Mouse (Mus musculus): ENCODE measurements around the gene Cerk. TPM values are rescaled to one million over a fixed set of nuclear protein-coding genes. Genes with fewer than 3 reads are reported as not detected.

Gene Cerk
- polyA plus RNA-seq, 1 experiment from 2014 or later = 5.9 TPM

GRCm38 (mm10) chr15:86117115-86118100, 68.5 kb downstream of the Cerk start:
- no peak overlapping the region for H3K9ac ChIP-seq
- H3K9me3 ChIP-seq (replicated peaks) = no peaks in the 10 kb centered on the region
- ATAC-seq = no peak
- H3K27me3 ChIP-seq (replicated peaks) = no peaks in the 10 kb centered on the region
- H3K4me1 ChIP-seq = peaks cover 49% of the 10 kb centered on the region
- peaks cover 48% of the 10 kb centered on the region for H3K36me3 ChIP-seq
- peak overlapping the region; percentile 42; the same call in 1 of the 2 replicates for H3K27ac ChIP-seq
- 72% methylated on average over 15 of the region's 15 CpGs for WGBS (ENCODE audit: insufficient replicate concordance)
- no peak overlapping the region for H3K4me2 ChIP-seq
- H3K4me3 ChIP-seq = no peak overlapping the region

GRCm38 (mm10) chr15:86116421-86116820, 69.5 kb downstream of the Cerk start:
- H3K9ac ChIP-seq = no peak overlapping the region
- H3K4me3 ChIP-seq = no peak overlapping the region
- H3K4me2 ChIP-seq = no peak overlapping the region
- peaks cover 59% of the 10 kb centered on the region for H3K4me1 ChIP-seq
- no peak overlapping the region for H3K27ac ChIP-seq
- WGBS (ENCODE audit: insufficient replicate concordance) = 61% methylated on average over 5 of the region's 5 CpGs
- ATAC-seq = no peak
- H3K36me3 ChIP-seq = peaks cover 38% of the 10 kb centered on the region
- no peaks in the 10 kb centered on the region for H3K9me3 ChIP-seq (replicated peaks)
- no peaks in the 10 kb centered on the region for H3K27me3 ChIP-seq (replicated peaks)

- Histone ChIP-seq H3K4me3 (no peak overlapping the region), H3K27ac (peak overlapping the region; percentile 73), H3K36me3 (peaks cover 10% of the 10 kb centered on the region), H3K9me3 (replicated peaks) (no peaks in the 10 kb centered on the region), H3K4me2 (peak overlapping the region; percentile 29), H3K27me3 (replicated peaks) (no peaks in the 10 kb centered on the region), H3K9ac (0 out of 2 replicates have a peak overlapping the region, but pooled peaks have one; percentile 7), H3K4me1 (peaks cover 81% of the 10 kb centered on the region)
- 9% methylated on average over 9 of the region's 9 CpGs for WGBS (ENCODE audit: insufficient replicate concordance)
- ATAC-seq = peak; percentile 25; the same call in 1 of the 2 replicates
These were observed 72.6 kb downstream of the Cerk start for GRCm38 (mm10) chr15:86113342-86113710.

GRCm38 (mm10) chr15:86112707-86113341, 73.1 kb downstream of the Cerk start:
- Histone ChIP-seq H3K4me1 (peaks cover 86% of the 10 kb centered on the region), H3K4me3 (no peak overlapping the region), H3K4me2 (peak overlapping the region; percentile 29), H3K27me3 (replicated peaks) (no peaks in the 10 kb centered on the region), H3K9me3 (replicated peaks) (no peaks in the 10 kb centered on the region), H3K27ac (peak overlapping the region; percentile 73), H3K9ac (peak overlapping the region; percentile 40; the same call in 1 of the 2 replicates), H3K36me3 (peaks cover 5% of the 10 kb centered on the region)
- 27% methylated on average over 10 of the region's 10 CpGs for WGBS (ENCODE audit: insufficient replicate concordance)
- ATAC-seq = no peak

- Histone ChIP-seq H3K4me1 (peaks cover 92% of the 10 kb centered on the region), H3K27me3 (replicated peaks) (no peaks in the 10 kb centered on the region), H3K9me3 (replicated peaks) (no peaks in the 10 kb centered on the region), H3K4me3 (no peak overlapping the region), H3K36me3 (0 out of 2 replicates have a peak, but pooled peaks cover 3% of the 10 kb centered on the region), H3K27ac (peak overlapping the region; percentile 98; the same call in 1 of the 2 replicates), H3K4me2 (no peak overlapping the region), H3K9ac (peak overlapping the region; percentile 43; the same call in 1 of the 2 replicates)
- 74% methylated on average over 10 of the region's 10 CpGs for WGBS (ENCODE audit: insufficient replicate concordance)
- ATAC-seq = no peak
These were observed 75.4 kb downstream of the Cerk start for GRCm38 (mm10) chr15:86110361-86111103.

- Histone ChIP-seq H3K36me3 (0 out of 2 replicates have a peak, but pooled peaks cover 3% of the 10 kb centered on the region), H3K4me2 (no peak overlapping the region), H3K9ac (no peak overlapping the region), H3K4me3 (no peak overlapping the region), H3K27ac (peak overlapping the region; percentile 98), H3K27me3 (replicated peaks) (no peaks in the 10 kb centered on the region), H3K4me1 (peaks cover 96% of the 10 kb centered on the region), H3K9me3 (replicated peaks) (no peaks in the 10 kb centered on the region)
- 80% methylated on average over 8 of the region's 8 CpGs for WGBS (ENCODE audit: insufficient replicate concordance)
- no peak for ATAC-seq
These were observed 76.2 kb downstream of the Cerk start for GRCm38 (mm10) chr15:86109650-86110211.

GRCm38 (mm10) chr15:86109245-86109644, 76.7 kb downstream of the Cerk start:
- Histone ChIP-seq H3K4me2 (no peak overlapping the region), H3K27me3 (replicated peaks) (no peaks in the 10 kb centered on the region), H3K9me3 (replicated peaks) (no peaks in the 10 kb centered on the region), H3K4me1 (peaks cover 99% of the 10 kb centered on the region), H3K27ac (peak overlapping the region; percentile 98), H3K9ac (no peak overlapping the region), H3K36me3 (0 out of 2 replicates have a peak, but pooled peaks cover 3% of the 10 kb centered on the region), H3K4me3 (no peak overlapping the region)
- WGBS (ENCODE audit: insufficient replicate concordance) = 80% methylated on average over 7 of the region's 7 CpGs
- ATAC-seq = no peak

GRCm38 (mm10) chr15:86107831-86108471, 78.0 kb downstream of the Cerk start:
- Histone ChIP-seq H3K9me3 (replicated peaks) (no peaks in the 10 kb centered on the region), H3K4me1 (peaks cover 99% of the 10 kb centered on the region), H3K9ac (peak overlapping the region; percentile 60), H3K27me3 (replicated peaks) (no peaks in the 10 kb centered on the region), H3K4me2 (peak overlapping the region; percentile 60), H3K4me3 (no peak overlapping the region), H3K36me3 (0 out of 2 replicates have a peak, but pooled peaks cover 3% of the 10 kb centered on the region), H3K27ac (peak overlapping the region; percentile 98)
- 44% methylated on average over 11 of the region's 11 CpGs for WGBS (ENCODE audit: insufficient replicate concordance)
- peak; percentile 51 for ATAC-seq

- peak overlapping the region; percentile 60 for H3K4me2 ChIP-seq
- ATAC-seq = no peak
- H3K36me3 ChIP-seq = peaks cover 19% of the 10 kb centered on the region
- no peaks in the 10 kb centered on the region for H3K9me3 ChIP-seq (replicated peaks)
- H3K4me1 ChIP-seq = peaks cover 85% of the 10 kb centered on the region
- no peaks in the 10 kb centered on the region for H3K27me3 ChIP-seq (replicated peaks)
- H3K4me3 ChIP-seq = no peak overlapping the region
- peak overlapping the region; percentile 60 for H3K9ac ChIP-seq
- WGBS (ENCODE audit: insufficient replicate concordance) = 51% methylated on average over 6 of the region's 6 CpGs
- H3K27ac ChIP-seq = peak overlapping the region; percentile 98
These were observed 80.2 kb downstream of the Cerk start for GRCm38 (mm10) chr15:86105751-86106150.

GRCm38 (mm10) chr15:86105345-86105697, 80.6 kb downstream of the Cerk start:
- 19% methylated on average over 7 of the region's 7 CpGs for WGBS (ENCODE audit: insufficient replicate concordance)

More at GRCm38 (mm10) chr15:86105345-86105697, 80.6 kb downstream of the Cerk start:
- H3K27me3 ChIP-seq (replicated peaks) = no peaks in the 10 kb centered on the region
- H3K4me3 ChIP-seq = 0 out of 2 replicates have a peak overlapping the region, but pooled peaks have one; percentile 0
- H3K27ac ChIP-seq = peak overlapping the region; percentile 98
- H3K36me3 ChIP-seq = peaks cover 23% of the 10 kb centered on the region
- H3K4me2 ChIP-seq = peak overlapping the region; percentile 60
- peak; percentile 96 for ATAC-seq
- H3K9me3 ChIP-seq (replicated peaks) = no peaks in the 10 kb centered on the region
- H3K4me1 ChIP-seq = peaks cover 81% of the 10 kb centered on the region
- peak overlapping the region; percentile 66 for H3K9ac ChIP-seq
